Mouse (Mus musculus) spleen, postnatal 14 days (tissue): ENCODE measurements around the gene Gm4027.
"Not testable (repeated sequence)": the region's sequence is repeated elsewhere in the genome, so short reads cannot be mapped to it uniquely, and the experiment has no call there.

ENCODE experiments used
- DNase-seq, 2 experiments: peaks; one replicate each; pipeline ENCODE4 v3.0.0; 2021 to 2022; ENCODE audit warnings: low spot score in 2 of 2

The Gm4027 gene

GRCm38 (mm10) chr12:87618569-87618968 is at the start of gene Gm4027:
Gm4027 (plus strand) TSS chr12:87618869.
- DNase-seq, result not testable (repeated sequence)

GRCm38 (mm10) chr12:87601388-87601787 is 17.3 kb upstream of the Gm4027 start:
- DNase-seq, result not testable (repeated sequence)

GRCm38 (mm10) chr12:87602388-87602787 is 16.3 kb upstream of the Gm4027 start, which contains the start of gene Oog1:
Oog1 (plus strand) TSS chr12:87602688.
- not testable (repeated sequence) for DNase-seq

DNA sequence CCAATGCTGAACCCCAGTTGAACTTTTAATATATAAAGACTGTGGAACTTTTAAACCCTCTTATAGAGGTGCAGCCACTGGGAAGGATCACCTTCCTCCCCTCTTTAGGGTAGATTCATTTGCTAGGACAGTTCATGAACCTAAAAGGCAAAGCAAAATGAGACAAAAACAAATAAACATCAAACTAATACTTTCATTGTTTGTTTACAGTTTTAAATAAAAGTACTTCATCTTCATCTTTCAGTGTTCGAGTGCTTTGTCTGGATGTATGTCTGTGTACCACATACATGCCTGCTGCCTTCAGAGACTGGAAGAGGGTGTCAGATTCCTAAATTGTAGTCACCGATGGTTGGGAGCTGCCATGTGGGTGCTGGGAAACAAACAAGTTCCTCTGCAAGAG is 25.9 kb downstream of the Gm4027 start, which contains the start of gene Gm16381:
Gm16381 (minus strand) TSS at position 101 of the 400 bp plus-strand sequence.
- DNase-seq, result not testable (repeated sequence)

DNA sequence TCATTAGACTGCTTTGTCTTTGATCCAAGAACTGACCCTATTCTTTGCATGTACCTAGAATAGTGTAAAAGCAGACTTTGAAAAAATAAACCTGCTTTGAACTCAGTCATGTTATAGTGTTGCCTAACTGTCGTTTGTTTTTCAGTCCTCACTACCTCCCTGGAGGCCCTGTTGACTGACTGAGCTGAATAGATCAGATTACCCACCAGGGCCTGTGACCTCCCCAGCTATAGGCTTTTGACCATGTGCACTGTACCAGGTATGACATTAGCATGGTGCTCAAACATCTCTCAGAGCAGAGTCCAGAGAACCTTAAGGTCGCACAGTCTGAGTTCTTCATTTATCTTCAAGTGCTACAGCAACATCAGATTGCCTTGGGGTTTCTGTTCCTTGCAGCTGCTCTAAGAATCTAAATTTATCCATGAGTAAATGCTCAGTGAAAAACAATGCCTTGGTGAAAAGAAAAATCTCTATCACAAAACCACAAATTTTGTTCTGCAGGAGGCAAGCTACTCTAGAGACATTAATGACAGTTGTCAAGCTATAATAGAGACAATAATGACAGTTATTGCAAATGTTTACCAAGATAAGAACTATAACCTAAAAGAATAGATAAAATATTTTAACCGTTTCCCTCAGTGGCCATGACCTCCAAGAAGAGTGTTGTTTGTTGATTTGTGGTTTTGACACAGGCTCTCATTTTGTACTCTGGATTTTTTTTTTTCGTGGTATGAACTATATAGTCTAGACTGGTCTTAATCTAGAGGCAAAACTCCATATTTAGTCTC is 34.4 kb downstream of the Gm4027 start:
- DNase-seq, result not testable (repeated sequence)
